Mouse (Mus musculus) liver, postnatal 0 days (tissue): Measurements from ENCODE around the gene Psma1.

Source experiments
- CTCF ChIP-seq: sonication (generic); IDR thresholded peaks from 2 replicates; pipeline ENCODE4 v1.5.1; 2016; ENCODE audit warnings: antibody characterized with exemption, low read depth
- EP300 ChIP-seq: IDR thresholded peaks from 2 replicates; pipeline ENCODE4 v1.6.1; 2016; ENCODE audit warnings: antibody characterized with exemption, low read depth, mild to moderate bottlenecking

DNA sequence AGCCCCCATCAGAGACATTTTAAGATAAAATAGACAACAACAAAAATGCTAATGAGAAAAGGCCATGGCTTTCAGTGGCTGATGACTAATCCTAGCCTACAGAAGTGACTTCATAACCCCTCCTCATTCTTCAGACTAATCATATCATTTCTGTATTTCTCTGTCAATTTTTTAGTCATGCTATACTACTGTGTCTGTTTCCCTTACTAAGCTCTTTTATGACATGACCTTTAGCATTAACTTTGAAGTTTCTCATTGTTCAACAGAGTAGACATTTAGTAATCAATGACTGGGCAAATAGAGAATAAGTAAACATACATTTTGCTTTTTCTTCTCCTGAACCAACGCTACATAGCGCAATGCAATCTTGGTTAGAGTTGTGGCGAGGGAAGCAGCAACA, 44.1 kb downstream of the Psma1 start:
- TF ChIP-seq CTCF (no peak), EP300 (0 out of 2 replicates have a peak, but pooled peaks have one; percentile 15)
